Mouse (Mus musculus): Measurements from ENCODE around the gene Msh5. TPM values are rescaled to one million over a fixed set of nuclear protein-coding genes. Genes with fewer than 3 reads are reported as not detected.

The Msh5 gene
- polyA plus RNA-seq, 1 experiment from 2014 or later, result 3.5 TPM

- no peak overlapping the region for H3K27ac ChIP-seq (ENCODE audit: low read length)
- ATAC-seq (replicated peaks; ENCODE audit: extremely low read depth, insufficient read depth, low FRiP score), result no peak
- H3K9me3 ChIP-seq (replicated peaks; ENCODE audit: control insufficient read depth, low read length), result no peaks in the 10 kb centered on the region
- H3K9ac ChIP-seq (ENCODE audit: low read length), result no peak overlapping the region
- no peak overlapping the region for H3K4me3 ChIP-seq (ENCODE audit: low read length)
- H3K4me2 ChIP-seq (ENCODE audit: low read depth, low read length), result no peak overlapping the region
- H3K36me3 ChIP-seq (ENCODE audit: control insufficient read depth, insufficient read depth), result no peaks in the 10 kb centered on the region
- peaks cover 14% of the 10 kb centered on the region for H3K4me1 ChIP-seq (ENCODE audit: control insufficient read depth, insufficient read depth, low read length)
- 48% methylated on average over 17 of the region's 17 CpGs for WGBS
- no peaks in the 10 kb centered on the region for H3K27me3 ChIP-seq (ENCODE audit: control insufficient read depth, insufficient read depth, low read length)
These were observed 27.6 kb upstream of the Msh5 start for GRCm38 (mm10) chr17:35074097-35074496.

GRCm38 (mm10) chr17:35071454-35071853, 24.9 kb upstream of the Msh5 start:
- Histone ChIP-seq H3K4me3 (ENCODE audit: low read length) (no peak overlapping the region), H3K9ac (ENCODE audit: low read length) (no peak overlapping the region), H3K27ac (ENCODE audit: low read length) (no peak overlapping the region), H3K4me2 (ENCODE audit: low read depth, low read length) (no peak overlapping the region), H3K4me1 (ENCODE audit: control insufficient read depth, insufficient read depth, low read length) (peaks cover 5% of the 10 kb centered on the region; the same call in 1 of the 2 replicates), H3K9me3 (replicated peaks; ENCODE audit: control insufficient read depth, low read length) (no peaks in the 10 kb centered on the region), H3K27me3 (ENCODE audit: control insufficient read depth, insufficient read depth, low read length) (peaks cover 9% of the 10 kb centered on the region), H3K36me3 (ENCODE audit: control insufficient read depth, insufficient read depth) (no peaks in the 10 kb centered on the region)
- no peak for ATAC-seq (replicated peaks; ENCODE audit: extremely low read depth, insufficient read depth, low FRiP score)
- 75% methylated on average over 9 of the region's 9 CpGs for WGBS

- no peak for ATAC-seq (replicated peaks; ENCODE audit: extremely low read depth, insufficient read depth, low FRiP score)
- Histone ChIP-seq H3K4me1 (ENCODE audit: control insufficient read depth, insufficient read depth, low read length) (peaks cover 5% of the 10 kb centered on the region), H3K4me3 (ENCODE audit: low read length) (no peak overlapping the region), H3K36me3 (ENCODE audit: control insufficient read depth, insufficient read depth) (no peaks in the 10 kb centered on the region), H3K9ac (ENCODE audit: low read length) (no peak overlapping the region), H3K9me3 (replicated peaks; ENCODE audit: control insufficient read depth, low read length) (no peaks in the 10 kb centered on the region), H3K27me3 (ENCODE audit: control insufficient read depth, insufficient read depth, low read length) (peaks cover 16% of the 10 kb centered on the region), H3K4me2 (ENCODE audit: low read depth, low read length) (no peak overlapping the region), H3K27ac (ENCODE audit: low read length) (no peak overlapping the region)
- 36% methylated on average over 6 of the region's 6 CpGs for WGBS
These were observed 24.1 kb upstream of the Msh5 start for GRCm38 (mm10) chr17:35070556-35071229.

- whole genome bisulfite sequencing, result 66% methylated on average over 17 of the region's 17 CpGs
- H3K4me2 ChIP-seq (ENCODE audit: low read depth, low read length), result no peak overlapping the region
- no peak for ATAC-seq (replicated peaks; ENCODE audit: extremely low read depth, insufficient read depth, low FRiP score)
- no peaks in the 10 kb centered on the region for H3K36me3 ChIP-seq (ENCODE audit: control insufficient read depth, insufficient read depth)
- no peak overlapping the region for H3K9ac ChIP-seq (ENCODE audit: low read length)
- H3K27me3 ChIP-seq (ENCODE audit: control insufficient read depth, insufficient read depth, low read length), result peaks cover 28% of the 10 kb centered on the region
- no peaks in the 10 kb centered on the region for H3K9me3 ChIP-seq (replicated peaks; ENCODE audit: control insufficient read depth, low read length)
- H3K4me1 ChIP-seq (ENCODE audit: control insufficient read depth, insufficient read depth, low read length), result peaks cover 13% of the 10 kb centered on the region
- no peak overlapping the region for H3K27ac ChIP-seq (ENCODE audit: low read length)
- no peak overlapping the region for H3K4me3 ChIP-seq (ENCODE audit: low read length)
These were observed 21.8 kb upstream of the Msh5 start for GRCm38 (mm10) chr17:35068213-35068914.

- H3K27ac ChIP-seq (ENCODE audit: low read length), result no peak within 1 kb of the TSS
- peaks cover 13% of the 10 kb centered on the region for H3K4me1 ChIP-seq (ENCODE audit: control insufficient read depth, insufficient read depth, low read length)
- no peak for ATAC-seq (replicated peaks; ENCODE audit: extremely low read depth, insufficient read depth, low FRiP score)
- 42% methylated on average over 10 of the region's 10 CpGs for WGBS
- peak within 1 kb of the TSS; percentile 74 for H3K4me2 ChIP-seq (ENCODE audit: low read depth, low read length)
- H3K9ac ChIP-seq (ENCODE audit: low read length), result peak within 1 kb of the TSS; percentile 50; the same call in 1 of the 2 replicates
- H3K27me3 ChIP-seq (ENCODE audit: control insufficient read depth, insufficient read depth, low read length), result peaks cover 28% of the 10 kb centered on the region
- H3K36me3 ChIP-seq (ENCODE audit: control insufficient read depth, insufficient read depth), result peaks cover 5% of the 10 kb centered on the region; the same call in 1 of the 2 replicates
- peak within 1 kb of the TSS; percentile 47 for H3K4me3 ChIP-seq (ENCODE audit: low read length)
- no peaks in the 10 kb centered on the region for H3K9me3 ChIP-seq (replicated peaks; ENCODE audit: control insufficient read depth, low read length)
These were observed 19.5 kb upstream of the Msh5 start, which contains the start of gene Mpig6b for GRCm38 (mm10) chr17:35066084-35066483. Mpig6b (minus strand) TSS chr17:35066184.

GRCm38 (mm10) chr17:35064951-35065947, 18.7 kb upstream of the Msh5 start, which contains the start of gene Ly6g6c:
Ly6g6c (plus strand) TSS chr17:35065388.
- no peaks in the 10 kb centered on the region for H3K9me3 ChIP-seq (replicated peaks; ENCODE audit: control insufficient read depth, low read length)
- peak; percentile 35; the same call in 1 of the 2 replicates for ATAC-seq (replicated peaks; ENCODE audit: extremely low read depth, insufficient read depth, low FRiP score)
- H3K4me2 ChIP-seq (ENCODE audit: low read depth, low read length), result peak within 1 kb of the TSS; percentile 74
- peaks cover 11% of the 10 kb centered on the region; the same call in 1 of the 2 replicates for H3K36me3 ChIP-seq (ENCODE audit: control insufficient read depth, insufficient read depth)
- peak within 1 kb of the TSS; percentile 50; the same call in 1 of the 2 replicates for H3K9ac ChIP-seq (ENCODE audit: low read length)
- H3K27me3 ChIP-seq (ENCODE audit: control insufficient read depth, insufficient read depth, low read length), result peaks cover 28% of the 10 kb centered on the region
- H3K4me3 ChIP-seq (ENCODE audit: low read length), result peak within 1 kb of the TSS; percentile 47
- no peak within 1 kb of the TSS for H3K27ac ChIP-seq (ENCODE audit: low read length)
- WGBS, result 3% methylated on average over 48 of the region's 48 CpGs
- peaks cover 15% of the 10 kb centered on the region for H3K4me1 ChIP-seq (ENCODE audit: control insufficient read depth, insufficient read depth, low read length)

- H3K9me3 ChIP-seq (replicated peaks; ENCODE audit: control insufficient read depth, low read length), result no peaks in the 10 kb centered on the region
- H3K4me2 ChIP-seq (ENCODE audit: low read depth, low read length), result peak overlapping the region; percentile 74
- H3K9ac ChIP-seq (ENCODE audit: low read length), result no peak overlapping the region
- peaks cover 11% of the 10 kb centered on the region; the same call in 1 of the 2 replicates for H3K36me3 ChIP-seq (ENCODE audit: control insufficient read depth, insufficient read depth)
- no peak for ATAC-seq (replicated peaks; ENCODE audit: extremely low read depth, insufficient read depth, low FRiP score)
- peaks cover 20% of the 10 kb centered on the region for H3K4me1 ChIP-seq (ENCODE audit: control insufficient read depth, insufficient read depth, low read length)
- WGBS, result 31% methylated on average over 10 of the region's 10 CpGs
- H3K4me3 ChIP-seq (ENCODE audit: low read length), result peak overlapping the region; percentile 47
- H3K27me3 ChIP-seq (ENCODE audit: control insufficient read depth, insufficient read depth, low read length), result peaks cover 28% of the 10 kb centered on the region
- H3K27ac ChIP-seq (ENCODE audit: low read length), result no peak overlapping the region
These were observed 17.9 kb upstream of the Msh5 start for GRCm38 (mm10) chr17:35064378-35064877.

GRCm38 (mm10) chr17:35063466-35063865, 16.9 kb upstream of the Msh5 start:
- H3K4me3 ChIP-seq (ENCODE audit: low read length), result no peak overlapping the region
- peaks cover 28% of the 10 kb centered on the region for H3K27me3 ChIP-seq (ENCODE audit: control insufficient read depth, insufficient read depth, low read length)
- H3K9ac ChIP-seq (ENCODE audit: low read length), result no peak overlapping the region
- no peak overlapping the region for H3K27ac ChIP-seq (ENCODE audit: low read length)
- ATAC-seq (replicated peaks; ENCODE audit: extremely low read depth, insufficient read depth, low FRiP score), result no peak
- no peaks in the 10 kb centered on the region for H3K9me3 ChIP-seq (replicated peaks; ENCODE audit: control insufficient read depth, low read length)
- H3K36me3 ChIP-seq (ENCODE audit: control insufficient read depth, insufficient read depth), result peaks cover 12% of the 10 kb centered on the region
- H3K4me1 ChIP-seq (ENCODE audit: control insufficient read depth, insufficient read depth, low read length), result peaks cover 20% of the 10 kb centered on the region
- H3K4me2 ChIP-seq (ENCODE audit: low read depth, low read length), result no peak overlapping the region
- 77% methylated on average over 3 of the region's 3 CpGs for WGBS
